Mouse (Mus musculus) lung, postnatal 25 days (tissue): ENCODE measurements around the gene Eps8l3.
A peak's percentile ranks its signal among the peaks of the same experiment; 100 is the strongest.
"Not testable (repeated sequence)": the region's sequence is repeated elsewhere in the genome, so short reads cannot be mapped to it uniquely, and the experiment has no call there.

Source experiments
- DNase-seq: peaks from one replicate; pipeline ENCODE4 v3.0.0; 2022; ENCODE audit warnings: low spot score

Gene Eps8l3

GRCm38 (mm10) chr3:107853232-107854181 is 23.5 kb upstream of the Eps8l3 start:
- no peak for DNase-seq

GRCm38 (mm10) chr3:107855368-107855767 is 21.7 kb upstream of the Eps8l3 start:
- DNase-seq: no peak

- no peak for DNase-seq
These were observed 19.4 kb upstream of the Eps8l3 start for GRCm38 (mm10) chr3:107857646-107858045.

DNA sequence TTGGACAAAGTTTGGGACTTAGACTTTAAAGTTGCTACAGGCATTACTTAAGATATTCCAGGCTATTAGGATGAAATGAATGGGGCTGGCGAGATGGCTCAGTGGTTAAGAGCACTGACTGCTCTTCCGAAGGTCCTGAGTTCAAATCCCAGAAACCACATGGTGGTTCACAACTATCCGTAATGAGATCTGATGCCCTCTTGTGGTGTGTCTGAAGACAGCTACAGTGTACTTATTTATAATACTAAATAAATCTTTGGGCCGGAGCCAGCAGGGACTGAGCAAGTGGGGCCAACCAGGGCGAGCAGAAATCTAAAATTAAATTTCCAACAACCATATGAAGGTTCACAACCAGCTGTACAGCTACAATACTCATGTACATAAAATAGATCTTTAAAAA is 15.5 kb upstream of the Eps8l3 start:
- DNase-seq: not testable (repeated sequence)

GRCm38 (mm10) chr3:107862471-107862870 is 14.6 kb upstream of the Eps8l3 start:
- peak; percentile 43 for DNase-seq

DNA sequence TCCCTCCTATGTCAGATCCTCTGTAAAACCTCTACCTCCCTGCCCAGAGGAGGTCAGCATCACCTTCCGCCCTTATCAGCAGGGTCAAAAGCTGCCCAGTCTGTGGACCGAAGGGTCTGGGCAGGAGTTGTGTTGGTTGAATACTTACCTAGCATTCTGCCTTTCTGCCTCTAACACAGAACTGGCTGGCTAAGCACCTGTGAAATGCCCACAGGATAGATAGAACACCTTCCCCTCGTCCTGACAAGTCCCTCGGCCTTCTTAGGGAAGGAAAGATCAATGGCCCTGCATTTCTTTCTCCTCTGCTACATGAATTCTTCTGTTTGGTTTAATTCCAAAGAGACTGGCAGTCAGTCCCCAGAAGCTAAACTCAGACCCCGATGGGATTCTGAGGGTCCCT is 13.6 kb upstream of the Eps8l3 start:
- no peak for DNase-seq

DNA sequence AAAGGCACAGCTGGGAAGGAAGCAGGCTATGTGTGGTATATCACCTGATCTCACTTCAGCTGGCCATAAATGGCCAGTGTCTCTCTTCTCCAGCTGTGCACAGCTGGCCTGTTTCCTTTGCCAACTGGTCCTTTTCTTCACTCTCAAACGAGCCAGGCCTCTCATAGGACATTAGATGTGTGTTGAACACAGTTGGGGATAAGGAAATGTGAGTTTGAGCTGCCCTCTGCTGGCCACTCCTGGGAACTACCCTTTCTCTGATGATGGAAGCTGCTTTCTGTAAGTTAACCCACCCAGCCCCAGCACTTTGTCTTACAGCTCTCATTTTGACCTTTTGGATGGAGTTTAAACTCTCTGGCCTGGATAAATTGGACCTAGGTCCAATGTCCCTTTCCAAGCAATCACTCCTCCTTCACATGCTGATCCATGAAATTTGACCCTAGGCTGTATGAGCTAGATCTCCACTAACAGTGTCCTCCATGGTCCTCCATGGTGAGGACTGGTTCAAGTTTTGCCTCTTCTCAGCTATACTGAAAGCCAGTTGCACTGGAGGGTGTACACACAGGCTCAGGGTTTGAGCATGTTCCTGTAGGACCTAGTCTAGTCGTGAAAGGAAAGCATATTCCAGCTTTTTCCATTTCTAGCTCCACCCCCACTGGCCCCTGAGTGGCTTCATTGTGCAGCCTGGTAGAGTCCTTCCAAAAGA is 13.0 kb upstream of the Eps8l3 start:
- DNase-seq: peak; percentile 92

GRCm38 (mm10) chr3:107865364-107866091 is 11.5 kb upstream of the Eps8l3 start:
- no peak for DNase-seq

- peak; percentile 88 for DNase-seq
These were observed 9.9 kb upstream of the Eps8l3 start for GRCm38 (mm10) chr3:107867086-107867485.

DNA sequence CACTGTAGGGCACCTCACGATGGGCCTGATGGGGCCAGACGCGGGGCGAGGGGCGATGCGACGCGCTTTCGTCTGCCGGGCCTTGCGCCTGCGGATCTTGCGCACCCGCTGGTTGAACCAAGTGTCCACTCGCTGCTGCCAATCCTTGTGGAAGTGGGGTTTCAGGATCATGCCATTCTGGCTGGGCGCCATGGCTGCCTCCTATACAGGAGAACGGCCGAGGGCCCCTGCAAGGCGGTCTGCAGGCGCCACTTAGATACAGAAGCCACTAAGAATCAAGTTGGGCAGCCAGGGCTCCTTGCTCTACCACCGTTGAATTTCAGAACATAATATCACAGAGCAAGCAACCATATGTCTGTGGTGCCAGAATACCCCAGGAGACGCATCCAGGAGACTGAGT is 8.6 kb upstream of the Eps8l3 start:
- DNase-seq: no peak

- no peak for DNase-seq
These were observed 7.9 kb upstream of the Eps8l3 start for GRCm38 (mm10) chr3:107869097-107869496.

- no peak for DNase-seq
These were observed 7.1 kb upstream of the Eps8l3 start for GRCm38 (mm10) chr3:107869925-107870324.

- DNase-seq: no peak
These were observed 3.4 kb upstream of the Eps8l3 start for GRCm38 (mm10) chr3:107873335-107874251.

DNA sequence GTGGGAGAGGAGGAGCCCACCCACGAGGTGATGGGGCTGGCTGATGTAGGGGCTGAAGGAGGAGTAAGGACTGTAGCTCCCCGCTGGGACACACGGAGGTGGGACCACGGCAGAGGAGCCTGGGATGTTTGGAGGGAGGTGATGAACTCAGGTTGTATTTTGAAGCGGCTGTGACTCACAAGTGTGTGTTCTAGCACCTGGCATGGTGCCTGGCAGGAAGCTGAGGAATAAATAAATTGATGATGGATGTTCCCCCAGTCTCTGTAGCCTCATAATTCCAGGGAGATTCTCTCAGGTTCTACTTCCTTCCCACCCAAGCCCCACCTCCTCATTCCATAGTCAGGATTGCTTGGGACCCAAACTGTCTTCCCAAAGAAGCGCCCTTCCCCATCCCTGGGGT is 1.8 kb upstream of the Eps8l3 start:
- DNase-seq: no peak

- DNase-seq: no peak
These were observed 1.0 kb downstream of the Eps8l3 start for GRCm38 (mm10) chr3:107877747-107878736.

GRCm38 (mm10) chr3:107887674-107888495 is 10.9 kb downstream of the Eps8l3 start:
- no peak for DNase-seq

DNA sequence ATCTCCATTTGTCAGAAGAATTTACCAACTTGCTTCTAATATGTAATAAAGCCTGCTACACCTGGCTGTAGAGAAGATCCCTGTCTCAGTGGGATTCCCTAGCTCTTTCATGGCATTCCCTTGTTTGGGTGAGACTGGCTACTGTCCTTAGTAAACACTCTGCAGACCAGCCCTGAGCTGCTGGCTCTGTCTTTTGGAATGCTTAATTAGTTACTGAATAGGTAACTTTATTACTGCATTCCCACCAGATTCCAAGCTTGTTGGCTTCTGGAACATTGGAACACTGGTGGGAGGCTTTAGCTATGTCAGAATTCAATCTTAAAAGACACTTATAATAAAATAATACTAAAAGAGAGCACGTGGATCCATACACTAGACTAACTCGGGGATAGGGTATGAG is 12.2 kb downstream of the Eps8l3 start:
- DNase-seq: not testable (repeated sequence)

DNA sequence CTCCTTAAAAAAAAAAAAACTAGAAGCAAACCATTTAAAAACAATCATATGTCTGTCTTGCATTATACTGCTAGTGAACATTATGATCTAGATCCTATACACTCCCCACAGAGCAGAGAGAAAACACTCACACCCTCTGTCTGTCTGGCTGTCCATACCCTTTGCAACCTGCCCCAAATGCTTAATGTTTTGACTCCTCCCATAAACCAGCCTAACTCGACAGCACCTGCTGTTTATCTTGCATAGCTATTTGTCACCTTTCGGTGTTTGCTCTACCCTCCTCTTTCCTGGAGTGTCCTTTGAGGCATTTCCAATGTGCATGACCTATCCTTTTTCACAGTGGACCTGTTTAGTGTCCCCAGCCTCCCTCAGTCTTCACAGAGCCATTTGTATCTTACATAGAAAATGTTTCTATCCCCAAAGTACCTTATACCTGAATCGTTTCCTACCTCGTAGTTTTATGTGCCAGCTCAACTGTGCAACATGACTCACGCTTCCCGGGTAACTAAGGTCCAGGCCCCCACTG is 18.2 kb downstream of the Eps8l3 start:
- DNase-seq: no peak
